Mouse (Mus musculus) E14TG2a.4 (cell line): ENCODE results near the gene Tstd1.

Experiments
- CTCF ChIP-seq: conservative IDR thresholded peaks from 2 replicates; pipeline ENCODE4 v1.5.1; 2014; ENCODE audit warnings: low read length
- NANOG ChIP-seq: IDR thresholded peaks from 2 replicates; pipeline ENCODE4 v1.6.1; 2014; ENCODE audit warnings: borderline replicate concordance, low read length, mixed read lengths
- POU5F1 ChIP-seq: IDR thresholded peaks from 2 replicates; pipeline ENCODE4 v1.6.1; 2014; ENCODE audit warnings: low read length, borderline replicate concordance

- no peak for TF ChIP-seq CTCF
- TF ChIP-seq POU5F1, result no peak
- no peak for TF ChIP-seq NANOG
Measured at GRCm38 (mm10) chr1:171424638-171425037, 6.0 kb downstream of the Tstd1 start.
